Mouse (Mus musculus) bone marrow macrophage, adult 2 months (primary cell): ENCODE measurements around the gene C1rl.

Source experiments
- CTCF ChIP-seq: IDR thresholded peaks from 2 replicates; pipeline ENCODE4 v1.5.1; 2012; ENCODE audit warnings: low read depth, mild to moderate bottlenecking, low read length, moderate library complexity
- POLR2A ChIP-seq: IDR thresholded peaks from 2 replicates; pipeline ENCODE4 v1.6.1; 2012; ENCODE audit warnings: mild to moderate bottlenecking, low read depth, low read length, borderline replicate concordance

DNA sequence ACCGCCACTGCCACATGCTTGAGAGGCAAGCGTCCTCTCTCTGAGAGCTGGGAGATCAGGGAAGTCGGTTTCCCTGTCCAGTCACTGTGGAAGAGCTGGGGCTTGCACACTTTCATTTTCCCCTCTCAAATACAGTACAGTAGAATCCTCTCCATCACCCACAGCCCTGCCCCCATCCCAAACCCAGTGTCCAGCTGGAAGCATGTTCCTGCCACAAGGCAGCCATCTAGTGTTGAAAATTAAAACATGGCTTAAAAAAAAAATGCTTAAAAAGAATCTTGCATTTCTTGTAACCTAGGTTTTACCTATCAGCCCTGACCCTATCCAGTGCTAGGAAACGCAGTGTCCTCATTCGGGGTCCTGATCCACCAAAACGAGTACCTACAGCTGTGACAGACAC is 51.6 kb downstream of the C1rl start:
- TF ChIP-seq POLR2A (no peak), CTCF (no peak)
